Mouse (Mus musculus) hindbrain, embryonic 16.5 days (tissue): Measurements from ENCODE around the gene Ntmt1. TPM values are rescaled to one million over a fixed set of nuclear protein-coding genes. Genes with fewer than 3 reads are reported as not detected.

Experiments used
- ATAC-seq: fragments of 200-750 bp; cut with Nextera tagmentation; 2 replicates; pipeline ENCODE4 v1.8.0; 2017; ENCODE audit warnings: moderate TSS enrichment, moderate library complexity
- H3K27ac ChIP-seq: fragments of 300-500 bp; sonication (generic); 2 replicates; pipeline ENCODE4 v1.5.1; 2014; ENCODE audit warnings: low read depth, mild to moderate bottlenecking, control low read depth, low read length, moderate library complexity
- H3K27me3 ChIP-seq: fragments of 300-500 bp; sonication (generic); replicated peaks from 2 replicates; pipeline ENCODE4 v1.6.1; 2014; ENCODE audit warnings: low read length; ENCODE audit not compliant: control insufficient read depth, insufficient read depth
- H3K36me3 ChIP-seq: fragments of 300-500 bp; sonication (generic); 2 replicates; pipeline ENCODE4 v1.6.1; 2014; ENCODE audit warnings: mild to moderate bottlenecking, low read length, moderate library complexity, mixed read lengths; ENCODE audit not compliant: control insufficient read depth, insufficient read depth
- H3K4me1 ChIP-seq: fragments of 300-500 bp; sonication (generic); 2 replicates; pipeline ENCODE4 v1.6.1; 2014; ENCODE audit warnings: low read depth, low read length; ENCODE audit not compliant: control insufficient read depth, insufficient read depth
- H3K4me2 ChIP-seq: fragments of 300-500 bp; sonication (generic); 2 replicates; pipeline ENCODE4 v1.6.1; 2014; ENCODE audit warnings: mild to moderate bottlenecking, low read length, control low read depth, moderate library complexity
- H3K4me3 ChIP-seq: fragments of 300-500 bp; sonication (generic); 2 replicates; pipeline ENCODE4 v1.5.1; 2014; ENCODE audit warnings: mild to moderate bottlenecking, low read length, control low read depth, moderate library complexity
- H3K9ac ChIP-seq: fragments of 300-500 bp; sonication (generic); 2 replicates; pipeline ENCODE4 v1.6.1; 2014; ENCODE audit warnings: low read depth, mild to moderate bottlenecking, control low read depth, low read length, moderate library complexity
- H3K9me3 ChIP-seq: fragments of 300-500 bp; sonication (generic); 2 replicates; pipeline ENCODE4 v1.6.1; 2014; ENCODE audit warnings: mild to moderate bottlenecking, low read length, moderate library complexity; ENCODE audit not compliant: control insufficient read depth
- whole genome bisulfite sequencing: fragments of 180-500 bp; shearing (Covaris S2); extraction: QIAGEN DNeasy Blood & Tissue Kit; methylation state at CpG from one replicate; pipeline ENCODE4 v1.1.7; 2014; 5-methylcytosine and 5-hydroxymethylcytosine counted together
- polyA plus RNA-seq: library from polyadenylated mRNA; unstranded; fragments of >200 nt; fragmentation: Nextera tagmentation; extraction: Ambion mirVana; gene quantifications from 2 replicates; pipeline ENCODE4 v1.2.1, GENCODE M21; 2015

Gene Ntmt1
- polyA plus RNA-seq, 1 experiment from 2014 or later = 108 TPM

GRCm38 (mm10) chr2:30795889-30796275 is 11.7 kb upstream of the Ntmt1 start:
- H3K27ac ChIP-seq = peak overlapping the region; percentile 82
- H3K36me3 ChIP-seq = no peaks in the 10 kb centered on the region
- peak overlapping the region; percentile 52 for H3K4me2 ChIP-seq
- WGBS = 50% methylated on average over 5 of the region's 5 CpGs
- H3K27me3 ChIP-seq = no peaks in the 10 kb centered on the region
- peak; percentile 4 for ATAC-seq
- H3K9me3 ChIP-seq = no peaks in the 10 kb centered on the region
- H3K4me1 ChIP-seq = peaks cover 23% of the 10 kb centered on the region
- no peak overlapping the region; the same call in 1 of the 2 replicates for H3K9ac ChIP-seq
- no peak overlapping the region for H3K4me3 ChIP-seq

- ATAC-seq = peak; percentile 84
- H3K9ac ChIP-seq = peak overlapping the region; percentile 54
- WGBS = 6% methylated on average over 11 of the region's 11 CpGs
Observed at GRCm38 (mm10) chr2:30796382-30796781, 11.2 kb upstream of the Ntmt1 start.

GRCm38 (mm10) chr2:30799456-30799855 is 8.2 kb upstream of the Ntmt1 start:
- Histone ChIP-seq H3K36me3 (no peaks in the 10 kb centered on the region), H3K4me1 (peaks cover 29% of the 10 kb centered on the region), H3K27me3 (no peaks in the 10 kb centered on the region; the same call in 1 of the 2 replicates), H3K4me3 (no peak overlapping the region), H3K27ac (no peak overlapping the region), H3K4me2 (no peak overlapping the region), H3K9me3 (no peaks in the 10 kb centered on the region), H3K9ac (no peak overlapping the region)
- WGBS = 79% methylated on average over 3 of the region's 3 CpGs
- ATAC-seq = no peak

More at GRCm38 (mm10) chr2:30796382-30796781, 11.2 kb upstream of the Ntmt1 start:
- Histone ChIP-seq H3K27ac (peak overlapping the region; percentile 82), H3K27me3 (no peaks in the 10 kb centered on the region), H3K4me1 (peaks cover 28% of the 10 kb centered on the region), H3K36me3 (no peaks in the 10 kb centered on the region), H3K4me3 (peak overlapping the region; percentile 5; the same call in 1 of the 2 replicates), H3K9me3 (no peaks in the 10 kb centered on the region), H3K4me2 (peak overlapping the region; percentile 52)

- H3K9me3 ChIP-seq = no peaks in the 10 kb centered on the region
Observed at GRCm38 (mm10) chr2:30800671-30801066, 7.0 kb upstream of the Ntmt1 start.

GRCm38 (mm10) chr2:30801067-30801852 is 6.4 kb upstream of the Ntmt1 start:
- no peaks in the 10 kb centered on the region; the same call in 1 of the 2 replicates for H3K27me3 ChIP-seq
- no peak overlapping the region for H3K27ac ChIP-seq
- peak overlapping the region; percentile 66 for H3K4me2 ChIP-seq
- under 1% methylated on average over 70 of the region's 77 CpGs for WGBS
- peak overlapping the region; percentile 58 for H3K9ac ChIP-seq
- no peaks in the 10 kb centered on the region for H3K36me3 ChIP-seq
- peak overlapping the region; percentile 41 for H3K4me3 ChIP-seq
- H3K4me1 ChIP-seq = peaks cover 20% of the 10 kb centered on the region
- no peaks in the 10 kb centered on the region for H3K9me3 ChIP-seq
- ATAC-seq = 0 out of 2 replicates have a peak, but pooled peaks have one; percentile 53

More at GRCm38 (mm10) chr2:30800671-30801066, 7.0 kb upstream of the Ntmt1 start:
- Histone ChIP-seq H3K4me3 (peak overlapping the region; percentile 41; the same call in 1 of the 2 replicates), H3K4me1 (peaks cover 26% of the 10 kb centered on the region), H3K36me3 (no peaks in the 10 kb centered on the region), H3K4me2 (peak overlapping the region; percentile 66), H3K27ac (no peak overlapping the region), H3K9ac (no peak overlapping the region), H3K27me3 (no peaks in the 10 kb centered on the region; the same call in 1 of the 2 replicates)
- 32% methylated on average over 7 of the region's 7 CpGs for WGBS
- no peak for ATAC-seq

- Histone ChIP-seq H3K4me3 (no peak within 1 kb of the TSS), H3K27ac (no peak within 1 kb of the TSS), H3K4me2 (no peak within 1 kb of the TSS), H3K9ac (no peak within 1 kb of the TSS), H3K27me3 (no peaks in the 10 kb centered on the region; the same call in 1 of the 2 replicates), H3K4me1 (peaks cover 14% of the 10 kb centered on the region), H3K36me3 (no peaks in the 10 kb centered on the region), H3K9me3 (no peaks in the 10 kb centered on the region)
- ATAC-seq = no peak
- 93% methylated on average over 3 of the region's 3 CpGs for WGBS
Observed at GRCm38 (mm10) chr2:30803604-30804003, 4.0 kb upstream of the Ntmt1 start, which contains the start of gene 1700001O22Rik. TSS of gene 1700001O22Rik (minus strand) at chr2:30803661.

GRCm38 (mm10) chr2:30805983-30806382 is 1.6 kb upstream of the Ntmt1 start:
- Histone ChIP-seq H3K4me2 (no peak overlapping the region), H3K9ac (no peak overlapping the region), H3K27me3 (no peaks in the 10 kb centered on the region; the same call in 1 of the 2 replicates), H3K27ac (no peak overlapping the region), H3K4me3 (no peak overlapping the region), H3K36me3 (no peaks in the 10 kb centered on the region), H3K9me3 (no peaks in the 10 kb centered on the region), H3K4me1 (peaks cover 29% of the 10 kb centered on the region)
- ATAC-seq = no peak
- 93% methylated on average over 2 of the region's 2 CpGs for WGBS

- 7% methylated on average over 28 of the region's 28 CpGs for WGBS
- ATAC-seq = peak; percentile 23
Observed at GRCm38 (mm10) chr2:30807147-30807647, 429 bp upstream of the Ntmt1 start.

GRCm38 (mm10) chr2:30808296-30808655 is 650 bp downstream of the Ntmt1 start:
- no peaks in the 10 kb centered on the region for H3K27me3 ChIP-seq
- H3K4me2 ChIP-seq = peak overlapping the region; percentile 95
- ATAC-seq = no peak
- H3K9ac ChIP-seq = peak overlapping the region; percentile 86
- H3K9me3 ChIP-seq = no peaks in the 10 kb centered on the region
- peaks cover 1% of the 10 kb centered on the region for H3K36me3 ChIP-seq
- H3K4me1 ChIP-seq = peaks cover 22% of the 10 kb centered on the region
- H3K4me3 ChIP-seq = peak overlapping the region; percentile 84
- 3% methylated on average over 10 of the region's 10 CpGs for WGBS
- peak overlapping the region; percentile 80 for H3K27ac ChIP-seq

More at GRCm38 (mm10) chr2:30807147-30807647, 429 bp upstream of the Ntmt1 start:
- Histone ChIP-seq H3K36me3 (no peaks in the 10 kb centered on the region), H3K4me1 (peaks cover 22% of the 10 kb centered on the region), H3K9me3 (no peaks in the 10 kb centered on the region), H3K27me3 (no peaks in the 10 kb centered on the region), H3K27ac (peak overlapping the region; percentile 80), H3K9ac (peak overlapping the region; percentile 86), H3K4me3 (peak overlapping the region; percentile 84), H3K4me2 (peak overlapping the region; percentile 95)
